Mouse (Mus musculus) liver, embryonic 16.5 days (tissue): ENCODE measurements around the gene Msrb1. TPM values are rescaled to one million over a fixed set of nuclear protein-coding genes. Genes with fewer than 3 reads are reported as not detected.
"Not testable (repeated sequence)": the region's sequence is repeated elsewhere in the genome, so short reads cannot be mapped to it uniquely, and the experiment has no call there.

Experiments
- ATAC-seq: fragments of 200-750 bp; cut with Nextera tagmentation; 2 replicates; pipeline ENCODE4 v1.8.0; 2017; ENCODE audit warnings: low read depth, mild to moderate bottlenecking, moderate number of reproducible peaks, moderate library complexity
- H3K27ac ChIP-seq: fragments of 300-500 bp; sonication (generic); 2 replicates; pipeline ENCODE4 v1.5.1; 2014; ENCODE audit warnings: mild to moderate bottlenecking, low read length
- H3K27me3 ChIP-seq: fragments of 300-500 bp; sonication (generic); 2 replicates; pipeline ENCODE4 v1.6.1; 2014; ENCODE audit warnings: low read depth, low read length, mixed read lengths; ENCODE audit not compliant: control insufficient read depth, insufficient read depth
- H3K36me3 ChIP-seq: fragments of 300-500 bp; sonication (generic); 2 replicates; pipeline ENCODE4 v1.6.1; 2014; ENCODE audit warnings: mild to moderate bottlenecking; ENCODE audit not compliant: control insufficient read depth, insufficient read depth
- H3K4me1 ChIP-seq: fragments of 300-500 bp; sonication (generic); 2 replicates; pipeline ENCODE4 v1.6.1; 2014; ENCODE audit warnings: low read depth, low read length, mixed read lengths; ENCODE audit not compliant: control insufficient read depth
- H3K4me2 ChIP-seq: fragments of 300-500 bp; sonication (generic); 2 replicates; pipeline ENCODE4 v1.6.1; 2014; ENCODE audit warnings: low read depth, low read length, mixed read lengths
- H3K4me3 ChIP-seq: fragments of 300-500 bp; sonication (generic); 2 replicates; pipeline ENCODE4 v1.5.1; 2014; ENCODE audit warnings: low read depth, mild to moderate bottlenecking, low read length
- H3K9ac ChIP-seq: fragments of 300-500 bp; sonication (generic); 2 replicates; pipeline ENCODE4 v1.6.1; 2014; ENCODE audit warnings: low read depth, low read length
- H3K9me3 ChIP-seq: fragments of 300-500 bp; sonication (generic); replicated peaks from 2 replicates; pipeline ENCODE4 v1.6.1; 2016; ENCODE audit warnings: low read length; ENCODE audit not compliant: control insufficient read depth
- WGBS: fragments of 180-500 bp; shearing (Covaris S2); extraction: QIAGEN DNeasy Blood & Tissue Kit; methylation state at CpG from one replicate; pipeline ENCODE4 v1.1.7; 2014; ENCODE audit not compliant: insufficient replicate concordance; 5-methylcytosine and 5-hydroxymethylcytosine counted together
- polyA plus RNA-seq: library from polyadenylated mRNA; unstranded; fragments of >200 nt; fragmentation: Nextera tagmentation; extraction: Ambion mirVana; gene quantifications from 2 replicates; pipeline ENCODE4 v1.2.1, GENCODE M21; 2015

Msrb1 gene
- polyA plus RNA-seq, 1 experiment from 2014 or later, result 33.9 TPM

- 63% methylated on average over 4 of the region's 4 CpGs for WGBS
- Histone ChIP-seq H3K27me3 (no peaks in the 10 kb centered on the region), H3K27ac (no peak within 1 kb of the TSS), H3K4me1 (peaks cover 27% of the 10 kb centered on the region), H3K4me3 (peak within 1 kb of the TSS; percentile 93), H3K9ac (no peak within 1 kb of the TSS; the same call in 1 of the 2 replicates), H3K9me3 (no peaks in the 10 kb centered on the region), H3K36me3 (peaks cover 9% of the 10 kb centered on the region), H3K4me2 (peak within 1 kb of the TSS; percentile 74)
- ATAC-seq, result no peak
Measured at GRCm38 (mm10) chr17:24717943-24718342, 18.5 kb upstream of the Msrb1 start, which contains the start of the genes Rnf151 and Rps2. Gene Rnf151 (minus strand): TSS chr17:24718063. Gene Rps2 (plus strand): TSS chr17:24718116.

- not testable (repeated sequence) for H3K27ac ChIP-seq, H3K9me3 ChIP-seq, H3K27me3 ChIP-seq, ATAC-seq, H3K36me3 ChIP-seq
- Histone ChIP-seq H3K4me2 (peak overlapping the region; percentile 74), H3K4me3 (peak overlapping the region; percentile 93), H3K4me1 (peaks cover 34% of the 10 kb centered on the region), H3K9ac (peak overlapping the region; percentile 79)
- 34% methylated on average over 5 of the region's 5 CpGs for WGBS
Measured at GRCm38 (mm10) chr17:24718938-24719337, 17.5 kb upstream of the Msrb1 start.

- Histone ChIP-seq H3K9ac (peak overlapping the region; percentile 79), H3K4me2 (peak overlapping the region; percentile 74), H3K4me1 (peaks cover 37% of the 10 kb centered on the region), H3K36me3 (peaks cover 9% of the 10 kb centered on the region), H3K9me3 (no peaks in the 10 kb centered on the region), H3K4me3 (peak overlapping the region; percentile 93), H3K27ac (peak overlapping the region; percentile 83), H3K27me3 (no peaks in the 10 kb centered on the region)
- under 1% methylated on average over 61 of the region's 61 CpGs for WGBS
- ATAC-seq, result peak; percentile 94
Measured at GRCm38 (mm10) chr17:24719494-24720222, 16.8 kb upstream of the Msrb1 start.

DNA sequence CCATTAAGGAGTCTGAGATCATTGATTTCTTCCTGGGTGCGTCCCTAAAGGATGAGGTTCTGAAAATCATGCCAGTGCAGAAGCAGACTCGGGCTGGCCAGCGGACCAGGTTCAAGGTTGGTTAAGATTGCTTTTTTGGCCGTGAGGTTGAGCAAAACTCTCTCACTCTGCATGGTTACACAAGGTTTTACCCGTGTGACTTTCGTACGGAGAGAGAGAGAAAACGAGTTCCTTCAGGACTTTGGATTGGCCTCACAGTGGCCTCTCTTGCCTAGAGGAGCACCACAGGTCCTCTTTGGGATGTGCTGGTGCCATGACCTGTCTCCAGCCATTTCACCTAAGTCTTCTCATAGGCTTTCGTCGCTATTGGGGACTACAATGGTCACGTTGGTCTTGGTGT is 15.8 kb upstream of the Msrb1 start:
- H3K4me1 ChIP-seq, result peaks cover 37% of the 10 kb centered on the region
- H3K4me2 ChIP-seq, result peak overlapping the region; percentile 71
- H3K36me3 ChIP-seq, H3K27me3 ChIP-seq, H3K9me3 ChIP-seq, ATAC-seq: not testable (repeated sequence)
- peak overlapping the region; percentile 76 for H3K27ac ChIP-seq
- peak overlapping the region; percentile 93 for H3K4me3 ChIP-seq
- WGBS, result 1% methylated on average over 11 of the region's 11 CpGs
- H3K9ac ChIP-seq, result peak overlapping the region; percentile 71

DNA sequence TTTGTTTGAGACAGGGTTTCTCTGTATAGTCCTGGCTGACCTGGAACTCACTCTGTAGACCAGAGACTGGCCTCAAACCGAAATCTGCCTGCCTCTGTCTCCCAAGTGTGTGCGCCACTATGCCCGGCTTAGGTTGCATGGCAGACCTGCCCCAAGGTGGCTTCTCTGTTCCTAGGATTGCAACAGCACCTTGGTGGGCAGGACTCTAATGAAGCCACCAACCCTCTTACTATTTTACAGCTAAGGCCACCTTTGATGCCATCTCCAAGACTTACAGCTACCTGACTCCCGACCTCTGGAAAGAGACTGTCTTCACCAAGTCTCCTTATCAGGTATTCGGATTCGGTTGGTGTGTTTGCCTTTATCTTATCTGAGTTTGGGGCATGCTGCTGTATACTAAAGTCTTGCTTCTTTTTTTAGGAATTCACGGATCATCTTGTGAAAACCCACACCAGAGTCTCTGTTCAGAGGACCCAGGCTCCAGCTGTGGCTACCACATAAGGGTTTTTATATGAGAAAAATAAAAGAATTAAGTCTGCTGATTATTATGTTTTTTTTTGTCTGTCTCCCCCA is 15.0 kb upstream of the Msrb1 start:
- peak overlapping the region; percentile 71 for H3K4me2 ChIP-seq
- not testable (repeated sequence) for H3K9me3 ChIP-seq, H3K27me3 ChIP-seq, ATAC-seq, H3K36me3 ChIP-seq
- H3K4me3 ChIP-seq, result peak overlapping the region; percentile 93
- peak overlapping the region; percentile 42 for H3K27ac ChIP-seq
- 7% methylated on average over 7 of the region's 7 CpGs for WGBS
- H3K4me1 ChIP-seq, result peaks cover 37% of the 10 kb centered on the region
- peak overlapping the region; percentile 68 for H3K9ac ChIP-seq

DNA sequence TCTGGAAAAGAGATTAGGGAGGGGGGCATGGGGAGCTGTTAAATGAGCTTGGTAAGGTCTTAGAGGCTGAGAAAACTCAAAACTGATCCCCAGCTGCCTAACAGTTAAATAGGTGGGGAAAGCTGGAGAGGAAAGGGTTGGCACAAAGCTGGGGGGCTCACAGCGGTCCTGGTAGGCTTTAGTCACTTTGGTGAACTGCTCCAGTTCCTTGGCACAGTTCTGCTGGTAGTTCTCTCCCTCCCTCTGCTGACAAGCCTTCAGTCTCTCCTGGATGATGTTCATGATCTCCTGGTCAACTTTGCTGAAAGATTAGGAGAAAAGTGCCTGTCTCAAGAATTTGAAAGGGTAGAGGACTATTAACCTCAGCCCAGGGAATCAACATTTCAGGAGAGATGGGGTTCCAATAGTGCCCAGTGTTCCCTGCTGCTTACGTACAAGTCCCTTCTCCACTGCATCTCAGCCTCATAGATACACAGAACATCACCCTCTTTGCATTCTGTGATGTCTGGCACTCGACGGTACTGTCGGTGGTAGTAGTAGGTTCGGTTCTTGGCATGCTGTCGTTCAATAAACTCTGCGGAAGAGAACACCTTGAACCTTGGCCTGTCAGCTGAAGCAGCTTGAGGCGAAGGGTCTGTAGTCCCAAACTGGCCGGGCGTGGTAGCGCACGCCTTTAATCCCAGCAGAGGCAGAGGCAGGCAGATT is 14.1 kb upstream of the Msrb1 start:
- peaks cover 37% of the 10 kb centered on the region for H3K4me1 ChIP-seq
- WGBS, result 16% methylated on average over 13 of the region's 13 CpGs
- no peaks in the 10 kb centered on the region for H3K9me3 ChIP-seq
- H3K4me3 ChIP-seq, result peak overlapping the region; percentile 93
- H3K27me3 ChIP-seq, result no peaks in the 10 kb centered on the region; the same call in 1 of the 2 replicates
- peak overlapping the region; percentile 42 for H3K27ac ChIP-seq
- H3K36me3 ChIP-seq, result peaks cover 9% of the 10 kb centered on the region
- H3K4me2 ChIP-seq, result peak overlapping the region; percentile 71
- H3K9ac ChIP-seq, result peak overlapping the region; percentile 18; the same call in 1 of the 2 replicates
- no peak for ATAC-seq

DNA sequence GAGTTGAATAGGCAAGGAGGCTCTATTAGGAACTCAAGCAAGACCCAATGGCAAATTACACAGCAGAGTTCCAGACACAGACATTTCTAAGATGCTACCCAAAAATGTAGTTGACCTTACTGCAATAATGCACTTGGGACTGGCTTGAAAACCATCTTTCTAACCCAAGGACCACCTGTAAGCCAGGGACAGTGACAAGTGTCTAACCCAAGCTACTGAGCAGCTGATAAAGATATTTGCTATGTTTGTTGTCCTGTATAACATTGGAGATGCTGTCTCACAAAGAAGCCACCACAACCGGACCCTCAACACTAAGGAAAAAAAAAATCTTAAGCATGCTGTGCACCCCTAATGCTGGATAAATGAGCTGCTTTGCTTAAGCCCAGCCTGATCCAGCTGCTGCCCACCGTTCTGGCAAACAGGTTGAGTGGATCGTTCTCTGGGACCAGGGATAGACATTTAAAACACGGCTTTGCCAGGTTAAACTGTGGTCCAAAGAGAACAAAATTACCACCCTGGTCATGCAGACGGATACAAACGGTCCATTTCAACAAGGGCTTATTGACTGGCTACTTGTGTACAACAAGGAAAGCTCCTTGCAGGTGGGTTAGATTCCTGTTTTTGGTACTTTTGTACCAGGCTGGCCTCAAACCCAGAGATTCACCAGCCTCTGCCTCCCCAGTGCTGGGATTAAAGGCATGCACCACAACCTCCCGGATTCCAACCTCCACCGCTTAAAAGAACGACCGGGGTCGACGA is 13.1 kb upstream of the Msrb1 start:
- peak overlapping the region; percentile 97 for H3K9ac ChIP-seq
- no peaks in the 10 kb centered on the region; the same call in 1 of the 2 replicates for H3K27me3 ChIP-seq
- ATAC-seq, result no peak
- 1% methylated on average over 12 of the region's 12 CpGs for WGBS
- peak overlapping the region; percentile 90 for H3K27ac ChIP-seq
- peaks cover 37% of the 10 kb centered on the region for H3K4me1 ChIP-seq
- no peaks in the 10 kb centered on the region for H3K9me3 ChIP-seq
- H3K4me2 ChIP-seq, result peak overlapping the region; percentile 71
- peaks cover 9% of the 10 kb centered on the region for H3K36me3 ChIP-seq
- peak overlapping the region; percentile 93 for H3K4me3 ChIP-seq

DNA sequence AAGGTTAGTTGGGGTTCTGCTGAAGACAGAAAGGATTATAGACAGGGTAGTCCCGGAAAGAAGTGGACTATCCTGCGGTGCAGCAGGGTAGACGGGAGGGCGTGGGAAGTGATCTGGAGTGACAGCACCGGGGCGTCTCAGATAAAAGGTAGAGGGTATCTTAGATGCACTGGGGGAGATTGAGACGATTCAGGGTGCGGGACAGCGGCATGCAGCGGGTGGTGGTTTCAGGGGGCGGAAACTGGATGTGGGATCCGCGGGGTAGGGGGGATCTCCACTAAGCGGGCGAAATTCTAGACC is 12.6 kb upstream of the Msrb1 start:
- peak overlapping the region; percentile 97 for H3K9ac ChIP-seq
- H3K9me3 ChIP-seq, result no peaks in the 10 kb centered on the region
- H3K36me3 ChIP-seq, result peaks cover 9% of the 10 kb centered on the region
- H3K27me3 ChIP-seq, result no peaks in the 10 kb centered on the region; the same call in 1 of the 2 replicates
- H3K27ac ChIP-seq, result peak overlapping the region; percentile 90
- peak overlapping the region; percentile 93 for H3K4me3 ChIP-seq
- ATAC-seq, result peak; percentile 35
- peak overlapping the region; percentile 71 for H3K4me2 ChIP-seq
- H3K4me1 ChIP-seq, result peaks cover 33% of the 10 kb centered on the region
- WGBS, result 0% methylated on average over 15 of the region's 15 CpGs
